Comparison of ENCODE assay signal across 26 mouse cellular contexts in the genomic region with DNA sequence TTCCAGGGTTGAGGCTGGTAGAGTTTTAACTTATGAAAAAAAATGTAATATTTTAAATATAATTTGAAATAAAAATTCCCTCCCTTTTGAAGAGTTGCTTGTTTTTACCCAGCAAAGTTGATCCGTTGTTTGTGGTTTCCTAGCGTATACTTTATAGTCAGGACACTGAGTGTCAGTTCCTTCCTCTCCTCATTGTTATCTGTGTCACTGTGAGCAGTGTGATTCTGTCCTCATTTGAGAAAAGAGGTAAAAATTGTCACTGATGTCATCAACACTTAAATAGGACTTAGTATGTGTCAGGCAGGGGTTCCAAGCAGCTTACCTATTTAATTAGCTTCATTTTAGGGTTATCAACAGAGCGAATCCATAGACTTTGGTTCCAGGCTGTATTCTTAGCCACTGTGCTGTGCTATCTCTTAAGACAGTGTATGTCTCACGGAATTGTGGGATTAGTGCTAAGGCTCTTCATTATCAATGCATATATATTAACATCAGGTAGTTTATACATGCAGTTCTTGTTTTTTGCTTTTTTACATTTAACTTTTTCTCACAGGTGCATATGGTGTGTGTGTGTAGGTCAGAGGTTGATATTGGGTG. TPM values are rescaled to one million over a fixed set of nuclear protein-coding genes. Genes with fewer than 3 reads are reported as not detected.
A peak's percentile ranks its signal among the peaks of the same experiment; 100 is the strongest.
DNase-seq lines count a peak whose midpoint lies in the region; ATAC-seq and TF ChIP-seq lines count a peak whose summit lies in the region.
"Had no signal": no experiment of that assay in that cellular context is flagged by ENCODE, and none has a peak within 500 bp of the region (broad histone marks: within the 10 kb centered on the region; RNA-seq: fewer than 3 reads in every experiment).

No protein-coding gene starts in this region.

- TF ChIP-seq EP300 in MEL (IDR thresholded peaks at IDR 0.05; ENCODE audit: low read depth in 1 of 2, low read length in 2 of 2), result peak in 1 of 2 experiments; percentile 58; a peak in 3 of 4 replicates
- no peak for TF ChIP-seq EP300 in liver, postnatal 0 days (IDR thresholded peaks at IDR 0.05; ENCODE audit: low read depth)

- 88% methylated on average over 4 of the region's 4 CpGs for WGBS in kidney, embryonic 16.5 days
- WGBS in liver, postnatal 0 days (ENCODE audit: insufficient replicate concordance), result 37% methylated on average over 4 of the region's 4 CpGs
- 93% methylated on average over 4 of the region's 4 CpGs for WGBS in midbrain, embryonic 10.5 days

- no peak overlapping the region for H3K27ac ChIP-seq in kidney, embryonic 16.5 days (ENCODE audit: low read length)
- peak overlapping the region; percentile 59 for H3K27ac ChIP-seq in MEL (ENCODE audit: control insufficient read depth, low read depth, low read length)
- H3K27ac ChIP-seq in liver, postnatal 0 days (ENCODE audit: low read depth), result no peak overlapping the region
- H3K27ac ChIP-seq in midbrain, embryonic 10.5 days (replicated peaks), result no peak overlapping the region
- H3K27ac ChIP-seq: embryonic facial prominence, embryonic 15.5 days; forebrain, embryonic 15.5 days; heart, embryonic 13.5 days; hindbrain, embryonic 14.5 days; kidney, embryonic 15.5 days; left cerebral cortex, adult 2 months; midbrain, embryonic 13.5 days; neural tube, embryonic 12.5 days had no signal

- intact Hi-C loops in left cerebral cortex, postnatal 10 days (cut with DNase I), result no loop called here

- TF ChIP-seq RAD21 in MEL (IDR thresholded peaks at IDR 0.05; ENCODE audit: low read depth, low read length), result no peak

- H3K9me3 ChIP-seq in kidney, embryonic 16.5 days (ENCODE audit: low read length), result no peaks in the 10 kb centered on the region
- no peaks in the 10 kb centered on the region for H3K9me3 ChIP-seq in MEL (replicated peaks; ENCODE audit: insufficient read depth, low read length)
- no peaks in the 10 kb centered on the region for H3K9me3 ChIP-seq in liver, postnatal 0 days (ENCODE audit: low read length)
- H3K9me3 ChIP-seq in midbrain, embryonic 10.5 days (replicated peaks), result no peaks in the 10 kb centered on the region
- H3K9me3 ChIP-seq: embryonic facial prominence, embryonic 15.5 days; forebrain, embryonic 15.5 days; heart, embryonic 13.5 days; kidney, embryonic 15.5 days; midbrain, embryonic 13.5 days; neural tube, embryonic 12.5 days had no signal

- peak; percentile 13 for DNase-seq in kidney, adult 9 months
- DNase-seq in MEL (ENCODE audit: low read depth, low spot score), result peak; percentile 75
- no peak for DNase-seq in liver, postnatal 0 days
- DNase-seq in midbrain, embryonic 10.5 days (ENCODE audit: low spot score), result no peak
- no peak for DNase-seq in layer of hippocampus, adult 9-10 months (ENCODE audit: low spot score)
- DNase-seq in left cerebral cortex, postnatal 10 days (ENCODE audit: extremely low spot score in 1 of 2, low spot score in 2 of 2), result no peak
- DNase-seq: adrenal gland, postnatal 10 days; cerebellum, adult 2 months; cerebellum, postnatal 36 days; gastrocnemius, postnatal 14 days; heart, postnatal 36 days; kidney, postnatal 4 days; lung, adult 2 months; lung, postnatal 36 days; right cerebral cortex, postnatal 14 days had no signal

- no peak overlapping the region for H3K9ac ChIP-seq in kidney, embryonic 16.5 days (replicated peaks; ENCODE audit: low read length)
- H3K9ac ChIP-seq in MEL (ENCODE audit: control insufficient read depth, low read depth, low read length, poor library complexity, severe bottlenecking), result no peak overlapping the region; the same call in 1 of the 2 replicates
- no peak overlapping the region; the same call in 1 of the 2 replicates for H3K9ac ChIP-seq in liver, postnatal 0 days (replicated peaks)
- H3K9ac ChIP-seq: embryonic facial prominence, embryonic 15.5 days; forebrain, embryonic 15.5 days; hindbrain, embryonic 14.5 days; kidney, embryonic 15.5 days; midbrain, embryonic 13.5 days; neural tube, embryonic 12.5 days had no signal

- H3K4me2 ChIP-seq in kidney, embryonic 16.5 days (replicated peaks; ENCODE audit: low read depth, low read length), result no peak overlapping the region
- peak overlapping the region; percentile 53 for H3K4me2 ChIP-seq in liver, postnatal 0 days (ENCODE audit: low read depth, low read length)
- H3K4me2 ChIP-seq: embryonic facial prominence, embryonic 15.5 days; forebrain, embryonic 15.5 days; heart, embryonic 13.5 days; hindbrain, embryonic 14.5 days; kidney, embryonic 15.5 days; midbrain, embryonic 13.5 days; neural tube, embryonic 12.5 days had no signal

- no peaks in the 10 kb centered on the region; the same call in 1 of the 2 replicates for H3K79me2 ChIP-seq in MEL (ENCODE audit: control insufficient read depth, insufficient read depth, low read length, poor library complexity)

- TF ChIP-seq POLR2A in MEL (IDR thresholded peaks at IDR 0.05; ENCODE audit: control insufficient read depth in 1 of 2, insufficient read depth in 1 of 2, low read depth in 1 of 2, low read length in 2 of 2, poor library complexity in 1 of 2), result no peak

- TF ChIP-seq CTCF in MEL (IDR thresholded peaks at IDR 0.05 in 2 of 3, conservative IDR thresholded peaks at IDR 0.05 in 1 of 3; ENCODE audit: control insufficient read depth in 1 of 3, insufficient read depth in 1 of 3, low read depth in 2 of 3, low read length in 3 of 3, poor library complexity in 1 of 3, severe bottlenecking in 1 of 3), result no peak; a peak in 1 of 6 replicates
- no peak for TF ChIP-seq CTCF in liver, postnatal 0 days (IDR thresholded peaks at IDR 0.05; ENCODE audit: low read depth)

- no peak overlapping the region for H3K4me3 ChIP-seq in kidney, embryonic 16.5 days (ENCODE audit: low read length)
- H3K4me3 ChIP-seq in MEL (ENCODE audit: control insufficient read depth in 1 of 2, insufficient read depth in 1 of 2, low read depth in 2 of 2, low read length in 2 of 2), result peak overlapping the region; percentile 27 to 32; a peak in 3 of 4 replicates
- no peak overlapping the region for H3K4me3 ChIP-seq in liver, postnatal 0 days (ENCODE audit: low read depth, low read length)
- no peak overlapping the region for H3K4me3 ChIP-seq in midbrain, embryonic 10.5 days
- H3K4me3 ChIP-seq: embryonic facial prominence, embryonic 15.5 days; forebrain, embryonic 15.5 days; heart, embryonic 13.5 days; kidney, embryonic 15.5 days; left cerebral cortex, adult 2 months; midbrain, embryonic 13.5 days; neural tube, embryonic 12.5 days had no signal

- H3K36me3 ChIP-seq in kidney, embryonic 16.5 days (ENCODE audit: insufficient read depth, low read length), result no peaks in the 10 kb centered on the region
- H3K36me3 ChIP-seq in MEL (ENCODE audit: control insufficient read depth in 1 of 2, insufficient read depth in 2 of 2, low read length in 2 of 2), result peaks cover 0 to 25% of the 10 kb centered on the region in 2 experiments; a peak in 2 of 4 replicates
- H3K36me3 ChIP-seq in liver, postnatal 0 days (replicated peaks; ENCODE audit: insufficient read depth, low read length), result no peaks in the 10 kb centered on the region
- H3K36me3 ChIP-seq in midbrain, embryonic 10.5 days, result no peaks in the 10 kb centered on the region
- H3K36me3 ChIP-seq: embryonic facial prominence, embryonic 15.5 days; forebrain, embryonic 15.5 days; heart, embryonic 13.5 days; kidney, embryonic 15.5 days; midbrain, embryonic 13.5 days; neural tube, embryonic 12.5 days had no signal

- ATAC-seq in kidney, embryonic 16.5 days (ENCODE audit: low FRiP score, low TSS enrichment), result no peak
- ATAC-seq in common myeloid progenitor, adult 5-6 weeks (replicated peaks; ENCODE audit: low read depth, poor library complexity, severe bottlenecking), result peak; percentile 44
- ATAC-seq in liver, postnatal 0 days, result no peak
- ATAC-seq: forebrain, embryonic 15.5 days; inflammation-experienced regulatory T-cells, adult 6 months; midbrain, embryonic 13.5 days had no signal

- no peaks in the 10 kb centered on the region for H3K27me3 ChIP-seq in kidney, embryonic 16.5 days (ENCODE audit: insufficient read depth, low read length)
- H3K27me3 ChIP-seq in MEL (ENCODE audit: control insufficient read depth in 1 of 2, insufficient read depth in 2 of 2, low read length in 2 of 2), result no peaks in the 10 kb centered on the region
- H3K27me3 ChIP-seq in liver, postnatal 0 days (ENCODE audit: insufficient read depth, low read length), result no peaks in the 10 kb centered on the region
- no peaks in the 10 kb centered on the region for H3K27me3 ChIP-seq in midbrain, embryonic 10.5 days (ENCODE audit: low read depth, poor library complexity, severe bottlenecking)
- H3K27me3 ChIP-seq: embryonic facial prominence, embryonic 15.5 days; forebrain, embryonic 15.5 days; heart, embryonic 13.5 days; kidney, embryonic 15.5 days; midbrain, embryonic 13.5 days; neural tube, embryonic 12.5 days had no signal

- H3K4me1 ChIP-seq in kidney, embryonic 16.5 days (ENCODE audit: insufficient read depth, low read length), result peaks cover 11% of the 10 kb centered on the region
- peaks cover 7 to 21% of the 10 kb centered on the region in 2 experiments for H3K4me1 ChIP-seq in MEL (ENCODE audit: control insufficient read depth in 1 of 2, insufficient read depth in 2 of 2, low read length in 2 of 2)
- H3K4me1 ChIP-seq in liver, postnatal 0 days (ENCODE audit: insufficient read depth), result peaks cover 28% of the 10 kb centered on the region
- H3K4me1 ChIP-seq in midbrain, embryonic 10.5 days, result peaks cover 28% of the 10 kb centered on the region

RNA-seq across cellular contexts. Expression of gene Spice1, which starts 3.0 kb away (rescaled TPM):
- polyA plus RNA-seq in kidney, embryonic 16.5 days (2015; fragmentation: Nextera tagmentation; extraction: Ambion mirVana), result 28.0 and 33.9 TPM in 2 replicates
- 14.4 and 14.8 TPM in 2 replicates for total RNA-seq in MEL (2012; rRNA removed)
- 10 to 100 TPM in 1 of 2 experiments, not detected in 1; 24.1 TPM for polyA plus RNA-seq in MEL (2012; ENCODE audit: insufficient read depth in 1 of 2, insufficient read length in 2 of 2, low read depth in 1 of 2, low replicate concordance in 2 of 2, missing spikeins in 1 of 2)
- 28.3 and 45.9 TPM in 2 replicates for total RNA-seq in common myeloid progenitor, adult 5-6 weeks (2017)
- polyA plus RNA-seq in liver, postnatal 0 days (2015; fragmentation: Nextera tagmentation; extraction: Ambion mirVana), result 4.1 and 4.9 TPM in 2 replicates
- polyA plus RNA-seq in midbrain, embryonic 10.5 days (2016; fragmentation: Nextera tagmentation; extraction: Ambion mirVana), result 34.1 and 35.8 TPM in 2 replicates
- total RNA-seq in left cerebral cortex, postnatal 10 days (2021), result 10 to 100 TPM; 12.6 to 12.9 TPM

RNA-seq across cellular contexts. Expression of gene Sidt1, which starts 16.9 kb away (rescaled TPM):
- polyA plus RNA-seq in kidney, embryonic 16.5 days (2015; fragmentation: Nextera tagmentation; extraction: Ambion mirVana), result 0.75 and 0.76 TPM in 2 replicates
- not detected in 2 replicates for total RNA-seq in MEL (2012; rRNA removed)
- polyA plus RNA-seq in MEL (2012; ENCODE audit: insufficient read depth in 1 of 2, insufficient read length in 2 of 2, low read depth in 1 of 2, low replicate concordance in 2 of 2, missing spikeins in 1 of 2), result not detected
- not detected in 2 replicates for total RNA-seq in common myeloid progenitor, adult 5-6 weeks (2017)
- polyA plus RNA-seq in liver, postnatal 0 days (2015; fragmentation: Nextera tagmentation; extraction: Ambion mirVana), result 0.02 TPM in 1 of 2 replicates, not detected in the other
- polyA plus RNA-seq in midbrain, embryonic 10.5 days (2016; fragmentation: Nextera tagmentation; extraction: Ambion mirVana), result 0.05 and 0.10 TPM in 2 replicates
- total RNA-seq in left cerebral cortex, postnatal 10 days (2021), result 10 to 100 TPM; 39.9 to 49.1 TPM
- polyA plus RNA-seq: heart, embryonic 13.5 days had no signal

RNA-seq across cellular contexts. Expression of gene Cfap44, which starts 44.7 kb away (rescaled TPM):
- 0.54 and 0.74 TPM in 2 replicates for polyA plus RNA-seq in kidney, embryonic 16.5 days (2015; fragmentation: Nextera tagmentation; extraction: Ambion mirVana)
- total RNA-seq in MEL (2012; rRNA removed), result not detected in 2 replicates
- polyA plus RNA-seq in MEL (2012; ENCODE audit: insufficient read depth in 1 of 2, insufficient read length in 2 of 2, low read depth in 1 of 2, low replicate concordance in 2 of 2, missing spikeins in 1 of 2), result not detected
- not detected in 2 replicates for total RNA-seq in common myeloid progenitor, adult 5-6 weeks (2017)
- 0.20 and 0.69 TPM in 2 replicates for polyA plus RNA-seq in liver, postnatal 0 days (2015; fragmentation: Nextera tagmentation; extraction: Ambion mirVana)
- polyA plus RNA-seq in midbrain, embryonic 10.5 days (2016; fragmentation: Nextera tagmentation; extraction: Ambion mirVana), result 0.84 and 1.0 TPM in 2 replicates
- 1 to 10 TPM; 6.5 to 8.6 TPM for total RNA-seq in left cerebral cortex, postnatal 10 days (2021)
- total RNA-seq: heart, postnatal 36 days had no signal
- polyA plus RNA-seq: heart, embryonic 13.5 days; inflammation-experienced regulatory T-cells, adult 6 months had no signal

Comparison
In these comparisons a context has a peak if more than half of its experiments do, and no peak if none do; other contexts are left out.
1. DNase-seq: peak in kidney, adult 9 months (single experiment) and MEL (single experiment); none in liver, postnatal 0 days (single experiment), midbrain, embryonic 10.5 days (single experiment), layer of hippocampus, adult 9-10 months (single experiment) and left cerebral cortex, postnatal 10 days (0 of 2).
2. H3K4me3 ChIP-seq: peak in MEL (2 of 2); none in kidney, embryonic 16.5 days (single experiment), liver, postnatal 0 days (single experiment) and midbrain, embryonic 10.5 days (single experiment).